Mouse (Mus musculus): Measurements from ENCODE around the gene Nrxn3.

DNA sequence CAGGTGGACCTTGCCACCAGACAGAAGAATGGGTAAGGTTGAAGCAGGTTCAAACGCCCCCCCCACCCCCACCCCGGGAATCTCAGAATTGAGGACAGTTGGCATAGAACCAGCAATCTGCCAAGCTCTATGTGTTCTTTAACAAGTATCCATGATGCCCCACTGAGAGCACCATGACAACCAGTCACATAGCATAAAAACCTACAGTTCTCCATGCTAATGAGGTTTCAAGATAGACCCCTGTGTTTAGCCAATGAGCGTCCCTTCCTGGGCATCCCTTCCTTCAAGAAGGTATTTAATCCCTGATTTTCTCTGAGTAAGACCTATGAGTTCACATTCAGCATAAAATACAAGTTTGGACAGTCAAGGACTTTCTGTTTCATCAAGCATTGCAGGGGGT, 938.5 kb downstream of the Nrxn3 start:
- TF ChIP-seq POLR2A (IDR thresholded peaks at IDR 0.05; ENCODE audit: control insufficient read depth, extremely low read depth, insufficient read depth, low read length, poor library complexity), result no peak
- TF ChIP-seq CTCF (IDR thresholded peaks at IDR 0.05; ENCODE audit: borderline replicate concordance, control insufficient read depth, extremely low read depth, insufficient read depth, low read length, poor library complexity), result no peak

All from thymus, adult 2 months (tissue).